Mouse (Mus musculus): ENCODE measurements around the gene Olfr1124. TPM values are rescaled to one million over a fixed set of nuclear protein-coding genes. Genes with fewer than 3 reads are reported as not detected.

Olfr1124 gene
- polyA plus RNA-seq, 1 experiment from 2014 or later = 0.08 TPM

Other genes starting within 250 kb of the Olfr1124 start
- not detected in 2 replicates for gene Olfr1112, start 242.5 kb upstream of the Olfr1124 start, polyA plus RNA-seq (2016; fragmentation: Nextera tagmentation; extraction: Ambion mirVana)
- not detected in 2 replicates for gene Olfr1113, start 221.3 kb upstream of the Olfr1124 start, polyA plus RNA-seq (2016; fragmentation: Nextera tagmentation; extraction: Ambion mirVana)
- gene Olfr1115, start 182.3 kb upstream of the Olfr1124 start, polyA plus RNA-seq (2016; fragmentation: Nextera tagmentation; extraction: Ambion mirVana) = not detected in 2 replicates
- not detected in 2 replicates for gene Olfr1116, start 162.7 kb upstream of the Olfr1124 start, polyA plus RNA-seq (2016; fragmentation: Nextera tagmentation; extraction: Ambion mirVana)
- not detected in 2 replicates for gene Olfr1118, start 122.7 kb upstream of the Olfr1124 start, polyA plus RNA-seq (2016; fragmentation: Nextera tagmentation; extraction: Ambion mirVana)
- gene Olfr1120, start 75.5 kb upstream of the Olfr1124 start, polyA plus RNA-seq (2016; fragmentation: Nextera tagmentation; extraction: Ambion mirVana) = not detected in 2 replicates
- not detected in 2 replicates for gene Olfr1121, start 60.4 kb upstream of the Olfr1124 start, polyA plus RNA-seq (2016; fragmentation: Nextera tagmentation; extraction: Ambion mirVana)
- gene Olfr1122, start 44.4 kb upstream of the Olfr1124 start, polyA plus RNA-seq (2016; fragmentation: Nextera tagmentation; extraction: Ambion mirVana) = not detected in 2 replicates
- not detected in 2 replicates for gene Olfr1123, start 13.6 kb upstream of the Olfr1124 start, polyA plus RNA-seq (2016; fragmentation: Nextera tagmentation; extraction: Ambion mirVana)
- gene Olfr1126, start 23.7 kb downstream of the Olfr1124 start, polyA plus RNA-seq (2016; fragmentation: Nextera tagmentation; extraction: Ambion mirVana) = not detected in 2 replicates
- not detected in 2 replicates for gene Pramel7, start 66.8 kb downstream of the Olfr1124 start, polyA plus RNA-seq (2016; fragmentation: Nextera tagmentation; extraction: Ambion mirVana)
- not detected in 2 replicates for gene Pramel6, start 76.3 kb downstream of the Olfr1124 start, polyA plus RNA-seq (2016; fragmentation: Nextera tagmentation; extraction: Ambion mirVana)
- gene Olfr153, start 101.5 kb downstream of the Olfr1124 start, polyA plus RNA-seq (2016; fragmentation: Nextera tagmentation; extraction: Ambion mirVana) = not detected in 2 replicates
- not detected in 2 replicates for gene Olfr1128, start 115.3 kb downstream of the Olfr1124 start, polyA plus RNA-seq (2016; fragmentation: Nextera tagmentation; extraction: Ambion mirVana)
- not detected in 2 replicates for gene Olfr1129, start 143.6 kb downstream of the Olfr1124 start, polyA plus RNA-seq (2016; fragmentation: Nextera tagmentation; extraction: Ambion mirVana)
- not detected in 2 replicates for gene Olfr1130, start 175.9 kb downstream of the Olfr1124 start, polyA plus RNA-seq (2016; fragmentation: Nextera tagmentation; extraction: Ambion mirVana)
- not detected in 2 replicates for gene Olfr1131, start 196.8 kb downstream of the Olfr1124 start, polyA plus RNA-seq (2016; fragmentation: Nextera tagmentation; extraction: Ambion mirVana)
- not detected in 2 replicates for gene Olfr1132, start 207.3 kb downstream of the Olfr1124 start, polyA plus RNA-seq (2016; fragmentation: Nextera tagmentation; extraction: Ambion mirVana)
- gene Olfr1133, start 217.1 kb downstream of the Olfr1124 start, polyA plus RNA-seq (2016; fragmentation: Nextera tagmentation; extraction: Ambion mirVana) = not detected in 2 replicates
- not detected in 2 replicates for gene Olfr1134, start 228.2 kb downstream of the Olfr1124 start, polyA plus RNA-seq (2016; fragmentation: Nextera tagmentation; extraction: Ambion mirVana)
- not detected in 2 replicates for gene Olfr1135, start 243.4 kb downstream of the Olfr1124 start, polyA plus RNA-seq (2016; fragmentation: Nextera tagmentation; extraction: Ambion mirVana)

All from limb, embryonic 12.5 days (tissue).